Mouse (Mus musculus): ENCODE results near the gene Bax. TPM values are rescaled to one million over a fixed set of nuclear protein-coding genes. Genes with fewer than 3 reads are reported as not detected.

The Bax gene
- total RNA-seq, 4 experiments from 2014 or later: 24.3 to 26.9 (median 26.2) TPM

DNA sequence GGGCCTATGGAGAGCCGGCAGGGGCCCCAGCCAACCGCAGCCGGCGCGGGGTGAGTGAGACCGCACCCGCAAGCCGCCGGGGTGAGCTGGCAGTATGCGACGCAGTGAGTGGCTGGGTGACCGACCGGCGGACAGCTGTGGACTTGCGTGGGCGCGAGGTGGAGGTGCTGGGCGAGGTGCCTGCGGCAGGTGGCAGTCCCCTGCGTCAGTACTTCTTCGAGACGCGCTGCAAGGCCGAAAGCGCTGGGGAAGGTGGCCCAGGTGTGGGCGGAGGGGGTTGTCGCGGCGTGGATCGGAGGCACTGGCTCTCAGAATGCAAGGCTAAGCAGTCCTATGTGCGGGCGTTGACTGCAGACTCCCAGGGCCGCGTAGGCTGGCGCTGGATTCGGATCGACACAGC is 51.1 kb downstream of the Bax start:
- no peak for DNase-seq (ENCODE audit: low spot score)

GRCm38 (mm10) chr7:45414740-45415224 is 51.9 kb downstream of the Bax start:
- no peak for DNase-seq (ENCODE audit: low spot score)

GRCm38 (mm10) chr7:45413864-45414739 is 52.6 kb downstream of the Bax start:
- no peak for DNase-seq (ENCODE audit: low spot score)

GRCm38 (mm10) chr7:45413113-45413863 is 53.4 kb downstream of the Bax start, which contains the start of gene Ntf5:
Ntf5 (plus strand) TSS chr7:45413695.
- DNase-seq (ENCODE audit: low spot score): no peak

- no peak for DNase-seq (ENCODE audit: low spot score)
Observed at GRCm38 (mm10) chr7:45412421-45412820, 54.3 kb downstream of the Bax start.

Small RNA genes lying within 50 kb of the gene (microRNA-seq; reads per million reads assigned to microRNA genes)
- gene Gm22133: not detected

Other genes with a start within 250 kb of the Bax start
- gene Cd37, start 227.8 kb downstream of the Bax start, total RNA-seq (2022): 1 to 10 TPM; 2.1 to 5.8 (median 3.0) TPM
- not detected for gene Slc6a16, start 225.8 kb downstream of the Bax start, total RNA-seq (2022)
- gene Slc6a21, start 189.4 kb downstream of the Bax start, total RNA-seq (2022): not detected
- gene Trpm4, start 133.1 kb downstream of the Bax start, total RNA-seq (2022): 10 to 100 TPM; 23.8 to 36.3 (median 25.4) TPM
- gene Hrc, start 131.6 kb downstream of the Bax start, total RNA-seq (2022): 1,000 to 10,000 TPM; 1,032 to 1,216 (median 1,081) TPM
- under 1 TPM; 0.11 to 0.33 (median 0.20) TPM for gene Ppfia3, start 99.9 kb downstream of the Bax start, total RNA-seq (2022)
- 1 to 10 TPM; 1.0 to 1.5 (median 1.3) TPM for gene Lin7b, start 96.3 kb downstream of the Bax start, total RNA-seq (2022)
- 100 to 1,000 TPM in 1 of 4 experiments, 10 to 100 TPM in 3; 68.3 to 107 (median 86.7) TPM for gene Snrnp70, start 71.2 kb downstream of the Bax start, total RNA-seq (2022)
- 1 to 10 TPM; 5.5 to 8.0 (median 6.9) TPM for gene Kcna7, start 61.2 kb downstream of the Bax start, total RNA-seq (2022)
- gene Ntf5, start 53.2 kb downstream of the Bax start, total RNA-seq (2022): under 1 TPM; 0.30 to 0.50 (median 0.36) TPM
- gene Lhb, start 46.1 kb downstream of the Bax start, total RNA-seq (2022): not detected
- gene Gys1, start 32.1 kb downstream of the Bax start, total RNA-seq (2022): 100 to 1,000 TPM; 106 to 122 (median 112) TPM
- 10 to 100 TPM; 23.1 to 31.5 (median 26.8) TPM for gene Ruvbl2, start 28.8 kb downstream of the Bax start, total RNA-seq (2022)
- gene Ftl1, start 7.0 kb downstream of the Bax start, total RNA-seq (2022): 100 to 1,000 TPM; 164 to 329 (median 254) TPM
- not detected for gene Tulp2, start 15.0 kb upstream of the Bax start, total RNA-seq (2022)
- 1 to 10 TPM; 3.8 to 8.5 (median 7.6) TPM for gene Gm45808, start 19.9 kb upstream of the Bax start, total RNA-seq (2022)
- 10 to 100 TPM; 10.2 to 12.8 (median 11.5) TPM for gene Dhdh, start 21.9 kb upstream of the Bax start, total RNA-seq (2022)
- gene Nucb1, start 43.5 kb upstream of the Bax start, total RNA-seq (2022): 100 to 1,000 TPM; 130 to 149 (median 139) TPM
- 10 to 100 TPM; 21.9 to 31.6 (median 28.0) TPM for gene Ppp1r15a, start 59.4 kb upstream of the Bax start, total RNA-seq (2022)
- 1 to 10 TPM; 2.6 to 4.2 (median 3.0) TPM for gene Plekha4, start 59.4 kb upstream of the Bax start, total RNA-seq (2022)
- gene Hsd17b14, start 88.0 kb upstream of the Bax start, total RNA-seq (2022): 1 to 10 TPM in 3 of 4 experiments, under 1 TPM in 1; 0.40 to 2.0 (median 1.1) TPM
- gene Bcat2, start 103.3 kb upstream of the Bax start, total RNA-seq (2022): 100 to 1,000 TPM; 295 to 316 (median 308) TPM
- gene Fgf21, start 148.6 kb upstream of the Bax start, total RNA-seq (2022): not detected
- not detected for gene Fut1, start 150.4 kb upstream of the Bax start, total RNA-seq (2022)
- gene Izumo1, start 154.9 kb upstream of the Bax start, total RNA-seq (2022): under 1 TPM; 0.20 to 0.53 (median 0.35) TPM
- gene Rasip1, start 160.6 kb upstream of the Bax start, total RNA-seq (2022): 10 to 100 TPM; 17.8 to 27.2 (median 26.2) TPM
- 1 to 10 TPM; 2.0 to 5.9 (median 5.1) TPM for gene Mamstr, start 173.1 kb upstream of the Bax start, total RNA-seq (2022)
- gene Fut2, start 199.5 kb upstream of the Bax start, total RNA-seq (2022): 1 to 10 TPM in 1 of 4 experiments, under 1 TPM in 3; 0.19 to 1.5 (median 0.58) TPM
- under 1 TPM in 2 of 4 experiments, not detected in 2; 0.22 to 0.25 TPM for gene Ntn5, start 217.1 kb upstream of the Bax start, total RNA-seq (2022)
- gene Sec1, start 227.5 kb upstream of the Bax start, total RNA-seq (2022): under 1 TPM in 3 of 4 experiments, not detected in 1; 0.16 to 0.25 (median 0.23) TPM
- 1 to 10 TPM; 5.5 to 8.7 (median 8.1) TPM for gene Car11, start 232.9 kb upstream of the Bax start, total RNA-seq (2022)
- gene Dbp, start 238.2 kb upstream of the Bax start, total RNA-seq (2022): 100 to 1,000 TPM in 3 of 4 experiments, 10 to 100 TPM in 1; 72.2 to 183 (median 152) TPM
- 100 to 1,000 TPM; 552 to 697 (median 598) TPM for gene Rpl18, start 248.6 kb upstream of the Bax start, total RNA-seq (2022)

All from heart, adult 8-10 months (tissue).